Mouse (Mus musculus) frontal cortex, adult 2 months (tissue): Measurements from ENCODE around the gene Cd81. TPM values are rescaled to one million over a fixed set of nuclear protein-coding genes. Genes with fewer than 3 reads are reported as not detected.

Experiments used
- DNase-seq, 2 experiments: peaks; one replicate each; pipeline ENCODE4 v3.0.0; 2022; ENCODE audit warnings: low spot score in 1 of 2; ENCODE audit errors: extremely low spot score in 1 of 2
- polyA plus RNA-seq: library from polyadenylated mRNA; depleted of rRNA; stranded (reverse); fragments of >200 nt; gene quantifications from 2 replicates; pipeline ENCODE4 v1.2.3, GENCODE M21; 2012

Gene Cd81
- polyA plus RNA-seq, 1 experiment, result 607 TPM

DNA sequence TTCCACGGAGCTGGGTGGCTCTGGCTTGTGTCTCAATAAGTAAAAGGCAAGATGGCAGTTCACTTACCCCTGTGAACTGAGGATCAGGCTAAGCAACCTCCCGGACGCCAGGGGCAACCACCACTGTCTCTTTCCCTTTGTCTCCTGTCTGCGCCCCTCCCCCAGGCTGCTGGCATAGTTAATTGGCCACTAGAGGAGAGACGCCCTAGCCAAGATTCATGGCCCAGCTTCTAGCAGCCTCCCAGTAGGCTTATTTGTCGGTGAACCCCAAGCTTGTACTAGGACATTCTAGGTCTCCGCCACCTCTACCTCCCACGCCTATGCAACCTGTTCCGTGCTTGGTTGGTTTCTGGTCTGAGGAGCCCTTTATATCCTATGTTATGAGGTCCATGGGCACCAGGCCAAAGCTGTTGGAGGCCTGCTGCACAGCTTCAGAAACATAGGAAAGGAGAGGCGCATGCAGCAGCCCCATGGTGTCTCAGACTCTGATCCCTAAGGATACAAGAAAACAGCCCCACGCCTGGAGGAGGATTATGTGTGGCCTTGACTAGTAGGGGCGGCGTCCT, 15.9 kb downstream of the Cd81 start:
- peak in 1 of 2 experiments; percentile 38 for DNase-seq

DNA sequence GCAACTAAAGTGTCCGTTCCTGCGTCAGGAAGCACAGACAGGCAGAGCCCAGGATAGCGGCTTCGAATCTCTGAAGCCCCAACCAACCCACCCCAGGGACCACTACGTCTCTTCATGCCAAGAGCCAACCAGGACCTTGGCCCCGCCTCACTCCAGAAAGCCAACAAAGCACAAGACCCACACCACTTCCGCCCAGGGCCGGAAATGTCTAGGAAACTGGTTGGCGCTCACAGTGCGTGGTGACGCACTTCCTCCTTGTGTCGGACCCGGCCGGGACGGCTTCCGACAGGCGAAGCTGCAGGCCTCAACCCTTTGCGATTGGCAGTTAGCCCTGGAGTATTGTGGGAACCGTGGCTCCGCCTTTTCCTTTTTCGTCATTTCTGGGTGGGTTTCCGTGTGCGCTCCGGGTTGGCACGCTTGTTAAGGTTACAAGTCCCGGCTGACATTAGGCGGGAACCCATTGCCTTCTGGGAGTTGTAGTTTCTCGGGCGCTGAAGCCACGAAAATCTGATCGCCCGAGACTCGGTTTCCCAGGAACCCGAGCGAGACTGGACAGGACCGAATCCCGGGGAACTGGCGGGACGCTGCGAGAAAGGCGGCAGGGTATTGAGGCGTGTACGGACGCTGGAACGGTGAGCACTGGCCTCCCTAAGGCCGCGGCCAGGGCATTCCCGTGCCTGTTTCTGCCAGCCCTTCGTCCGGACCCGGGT, 16.5 kb downstream of the Cd81 start, which contains the start of gene Tssc4:
Gene Tssc4 (plus strand): TSS at position 368 of the 710 bp plus-strand sequence.
- DNase-seq, result peak; percentile 99

DNA sequence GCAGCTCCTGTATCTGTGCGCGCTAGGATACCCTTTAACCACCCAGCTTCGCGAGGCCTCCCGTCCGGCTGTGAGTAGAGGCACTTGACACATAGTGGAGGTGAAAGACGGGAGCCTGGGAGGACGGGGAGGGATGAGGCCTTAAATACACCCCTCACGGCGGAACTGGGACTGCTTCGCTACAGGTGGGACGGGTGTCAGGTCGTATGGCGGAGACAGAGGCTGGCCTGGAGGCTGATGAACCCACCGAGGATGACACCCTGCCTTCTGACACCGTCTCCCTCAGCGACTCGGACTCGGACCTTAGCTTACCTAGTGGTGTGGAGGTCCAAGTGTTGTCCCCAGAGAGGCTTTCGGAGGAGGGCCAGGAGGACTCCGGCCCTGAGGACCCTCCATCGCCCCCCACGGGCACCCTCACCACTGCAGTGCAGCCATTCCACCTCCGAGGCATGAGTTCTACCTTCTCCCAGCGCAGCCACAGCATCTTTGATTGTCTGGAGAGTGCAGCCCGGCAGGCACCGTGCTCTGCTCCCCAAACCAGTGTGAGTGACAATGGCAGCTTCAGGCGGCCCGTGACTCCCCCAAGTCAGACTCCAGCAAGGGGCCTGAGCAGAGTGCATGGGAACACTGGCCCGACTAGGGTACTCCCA, 17.3 kb downstream of the Cd81 start:
- DNase-seq, result no peak

DNA sequence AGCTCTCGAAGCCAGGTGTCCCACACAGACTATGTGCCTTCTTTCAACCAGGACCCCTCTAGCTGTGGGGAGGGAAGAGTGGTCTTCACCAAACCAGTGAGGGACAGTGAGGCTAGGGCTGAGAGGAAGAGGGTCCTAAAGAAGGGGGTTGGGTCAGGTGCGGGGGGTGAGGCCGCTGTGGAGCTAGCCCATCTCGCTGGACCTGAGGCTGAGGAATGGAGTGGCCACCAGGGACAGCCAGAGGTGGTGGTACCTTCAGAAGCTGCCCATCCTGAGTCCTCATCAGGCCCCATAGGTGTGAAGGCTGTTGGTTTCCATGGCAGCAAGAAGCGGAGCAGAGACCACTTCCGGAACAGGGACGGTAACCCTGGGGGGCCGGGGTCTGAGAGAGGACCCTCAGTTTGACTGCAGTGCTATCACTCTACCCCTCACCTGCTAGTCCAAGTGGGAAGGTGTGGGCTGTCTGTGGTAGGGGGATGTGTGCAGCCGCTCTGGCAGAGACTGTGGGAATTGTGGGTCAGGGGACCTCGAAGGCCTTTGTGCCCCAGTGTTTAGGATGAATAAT, 18.0 kb downstream of the Cd81 start:
- no peak for DNase-seq

DNA sequence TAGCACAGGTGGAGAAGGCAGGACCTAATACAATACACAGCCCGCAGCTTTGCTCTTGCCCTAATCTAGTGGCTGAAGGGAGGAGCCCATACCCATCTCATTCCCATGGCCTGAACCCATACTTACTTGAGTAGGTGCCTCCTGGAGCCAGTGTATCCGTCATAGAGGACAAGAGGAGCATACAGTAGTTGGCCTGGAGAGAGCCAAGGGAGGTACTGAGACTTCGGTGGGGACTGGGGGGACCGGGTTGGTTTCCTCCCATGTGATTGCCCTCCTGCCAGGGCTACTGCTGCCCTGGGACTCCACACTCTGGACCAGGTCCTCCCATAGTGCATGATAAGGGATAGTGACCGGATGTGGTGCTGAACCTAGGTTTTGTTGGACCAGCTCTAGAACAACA, 20.1 kb downstream of the Cd81 start:
- no peak for DNase-seq

DNA sequence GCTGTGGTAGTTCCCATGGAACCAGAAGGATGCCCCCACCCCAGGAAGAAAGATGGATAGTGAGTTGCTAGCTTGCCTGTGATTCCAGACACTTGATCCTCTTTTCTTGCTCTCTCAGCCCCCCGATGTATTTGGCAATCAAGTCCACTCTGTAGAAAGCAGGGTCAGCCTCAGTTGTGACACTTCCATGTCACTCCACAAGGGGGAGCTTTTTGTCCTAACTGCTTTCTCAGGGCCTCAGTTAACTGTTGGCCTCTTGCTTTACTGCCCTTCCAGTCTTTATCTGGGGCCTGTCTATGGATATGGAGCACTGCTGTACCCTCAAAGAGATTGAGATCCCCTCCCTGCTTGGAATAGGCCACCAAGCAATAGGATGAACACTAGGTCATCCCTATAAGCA, 20.5 kb downstream of the Cd81 start:
- DNase-seq, result peak in 1 of 2 experiments; percentile 56

DNA sequence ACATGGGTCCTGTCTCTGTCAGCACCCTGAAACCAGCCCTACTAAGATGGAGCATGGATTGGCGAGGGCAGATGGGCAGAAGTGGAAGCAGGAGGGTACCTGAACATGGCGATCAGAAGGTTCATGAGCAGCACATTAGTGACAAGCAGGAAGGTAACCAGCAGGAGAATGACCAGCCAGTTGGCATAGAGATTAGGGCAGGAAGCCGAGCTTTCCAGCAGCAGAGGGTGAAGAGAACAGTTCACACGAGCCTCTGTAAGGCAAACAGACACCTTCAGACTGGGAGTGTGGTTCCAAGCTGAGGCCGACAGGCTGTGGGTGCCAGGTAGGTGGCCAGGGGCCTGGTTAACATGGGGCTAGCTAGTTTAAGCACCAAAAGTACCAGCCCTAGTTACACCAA, 22.9 kb downstream of the Cd81 start:
- no peak for DNase-seq

DNA sequence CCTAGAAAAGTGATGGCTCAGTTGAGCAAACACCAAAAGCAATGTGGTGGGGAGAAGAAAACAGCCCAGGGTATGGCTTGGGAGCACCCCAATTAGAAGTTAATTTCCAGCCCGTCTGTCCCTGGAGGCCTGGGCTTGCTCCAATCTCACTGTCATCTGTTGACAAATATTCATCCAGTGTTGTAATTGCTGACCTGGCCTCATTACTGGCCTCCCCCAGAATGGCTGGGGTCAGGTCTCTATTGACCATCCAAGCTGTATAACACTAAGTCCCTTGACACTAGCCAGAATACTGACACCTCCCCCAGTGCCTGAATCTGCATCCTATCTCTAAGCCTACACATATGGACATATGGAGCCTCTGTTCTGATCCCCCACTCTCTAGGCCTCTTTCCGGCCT, 24.8 kb downstream of the Cd81 start:
- DNase-seq, result no peak

DNA sequence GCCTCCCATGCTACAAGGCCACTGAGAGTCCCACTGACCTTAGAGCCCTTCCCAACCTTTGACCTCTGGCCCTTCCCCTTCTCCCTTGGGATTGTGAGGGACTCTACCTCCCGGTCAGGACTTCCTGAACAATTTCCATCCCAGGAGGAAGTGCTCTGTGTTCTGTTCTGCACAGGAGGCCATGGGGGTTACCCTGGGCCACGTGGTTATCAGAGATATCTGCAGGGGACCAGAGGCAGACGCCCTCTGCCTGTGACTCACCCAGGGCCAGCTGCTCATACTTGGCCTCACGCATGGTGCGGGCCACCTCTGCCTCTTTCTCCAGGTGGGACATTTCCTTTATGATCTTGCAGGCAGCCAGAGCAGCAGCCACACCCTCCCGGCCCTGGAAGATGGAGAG, 29.5 kb downstream of the Cd81 start:
- DNase-seq, result no peak

DNA sequence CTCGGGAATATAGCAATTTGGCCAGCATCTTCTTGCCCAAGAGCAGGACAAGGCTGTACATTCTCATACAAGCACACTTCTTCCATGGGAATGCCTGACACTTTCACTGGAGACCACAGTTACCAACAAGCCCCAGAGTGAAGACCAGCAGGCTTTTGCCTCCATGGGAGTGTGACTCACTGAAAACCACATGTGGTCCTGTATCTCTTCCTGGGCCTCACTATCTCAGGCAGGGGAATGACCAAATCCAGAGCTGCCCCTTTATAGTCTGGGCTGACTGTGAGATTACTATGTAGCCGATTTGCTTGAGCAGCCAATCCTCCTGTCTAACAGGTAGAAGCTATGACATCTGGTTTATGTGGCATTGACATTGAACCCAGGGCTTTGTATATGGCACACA, 31.2 kb downstream of the Cd81 start:
- DNase-seq, result no peak

DNA sequence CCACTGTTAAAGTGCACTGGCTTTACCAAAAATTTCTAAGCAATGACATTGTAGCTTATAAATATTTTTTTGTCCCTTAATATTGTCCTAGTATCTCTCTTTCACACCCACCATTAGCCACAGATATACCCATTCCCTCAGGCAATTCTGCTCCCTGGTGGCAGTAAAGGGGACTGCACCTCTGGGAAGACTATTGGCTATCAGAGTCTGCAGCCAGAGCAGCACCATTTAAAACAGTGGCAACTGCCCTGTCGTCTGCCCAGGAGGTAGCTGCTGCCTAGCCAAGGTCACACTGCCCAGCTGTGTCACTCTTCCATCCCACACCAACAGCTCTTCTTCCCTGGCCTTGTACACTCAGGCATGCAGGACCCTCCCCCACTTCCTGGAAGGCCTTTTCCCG, 33.8 kb downstream of the Cd81 start:
- peak in 1 of 2 experiments; percentile 61 for DNase-seq

DNA sequence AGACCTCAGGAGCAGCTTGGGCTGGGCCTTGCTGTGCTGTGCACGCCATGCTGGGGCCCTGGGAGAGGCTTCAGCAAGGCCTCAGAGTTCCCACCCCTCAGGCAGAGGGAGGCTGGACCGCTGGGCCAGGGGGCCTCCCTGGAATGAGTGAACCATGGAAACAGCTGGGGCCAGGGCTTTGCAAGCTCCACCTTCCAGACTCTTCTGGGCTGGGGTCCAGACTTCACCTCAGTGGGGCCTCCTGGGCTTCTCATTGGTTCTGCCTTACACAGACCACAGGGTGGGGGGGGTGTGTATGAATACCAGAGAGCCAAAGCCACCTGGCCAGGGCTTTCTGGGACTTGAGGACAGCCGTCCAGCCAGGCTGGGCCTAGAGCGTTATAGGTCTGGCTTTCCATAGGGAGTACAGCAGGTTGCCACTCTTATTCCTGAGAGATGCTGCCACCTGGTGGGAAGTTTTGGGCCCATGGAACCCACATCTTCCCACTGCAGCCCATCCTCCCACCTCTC, 34.6 kb downstream of the Cd81 start:
- DNase-seq, result peak in 1 of 2 experiments; percentile 48

DNA sequence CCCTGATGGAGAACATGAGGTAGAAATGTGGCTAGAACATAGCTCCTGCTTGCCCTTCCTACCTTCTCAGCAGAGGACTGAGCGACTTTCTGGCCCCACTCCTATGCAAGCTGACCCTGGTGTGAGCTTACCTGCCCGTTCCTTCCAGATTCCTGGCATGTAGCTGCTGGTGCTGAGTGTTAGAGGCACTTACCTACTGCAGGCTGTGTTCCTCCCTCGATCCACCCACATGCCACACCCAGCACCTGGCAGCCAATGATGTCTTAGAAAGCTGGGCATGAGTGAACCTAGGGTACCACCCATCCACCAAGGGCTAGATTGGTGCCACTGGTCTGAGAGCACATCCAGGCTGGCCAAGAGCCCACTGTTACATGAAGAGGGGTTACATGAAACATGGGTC, 41.3 kb downstream of the Cd81 start:
- no peak for DNase-seq

DNA sequence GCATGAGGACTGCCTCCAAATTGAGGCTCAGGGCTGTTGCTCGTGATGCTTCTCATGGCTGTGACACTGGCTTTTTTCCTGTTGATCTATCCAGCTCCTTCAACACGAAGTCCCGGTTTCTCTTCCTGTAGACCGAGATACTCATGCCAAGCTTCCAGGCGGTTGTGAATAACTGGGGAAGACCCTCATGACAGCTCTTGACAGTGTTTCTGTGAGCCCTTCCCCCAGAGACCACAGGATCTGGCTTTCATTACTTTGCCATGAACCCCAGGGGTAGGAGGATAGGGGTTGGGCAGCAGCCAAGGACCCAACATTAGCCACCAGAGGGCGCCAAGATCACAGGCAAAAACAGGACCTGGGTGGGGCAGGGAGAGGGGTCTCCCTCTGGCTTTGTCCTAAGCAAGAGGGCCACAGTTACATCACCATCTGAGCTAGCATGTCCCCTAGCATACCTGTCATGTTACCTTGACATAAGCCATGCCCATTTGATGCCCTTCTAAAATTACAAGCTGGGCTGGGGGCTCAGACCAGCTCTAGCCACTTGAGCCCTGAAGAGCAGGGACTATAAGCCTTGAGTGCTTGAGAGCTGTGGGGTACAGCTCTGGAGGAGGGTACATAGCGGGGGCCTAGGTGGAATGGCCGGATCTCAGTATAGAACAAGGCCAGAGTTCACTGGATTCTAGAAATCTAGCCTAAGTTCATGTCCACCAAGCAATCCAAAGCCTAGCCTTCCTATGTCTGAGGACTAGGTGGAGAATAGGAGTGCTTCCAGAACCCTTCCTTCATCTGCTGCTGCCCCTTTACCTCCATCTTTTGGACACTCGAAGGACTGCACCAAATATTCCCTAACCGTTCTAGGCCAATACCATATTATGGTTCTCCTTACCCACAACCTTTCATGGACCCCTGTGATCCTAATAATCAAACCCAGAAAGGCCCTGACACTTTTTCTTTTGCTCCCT, 42.3 kb downstream of the Cd81 start, which contains the start of gene Trpm5:
Gene Trpm5 (minus strand): TSS at position 51 of the 962 bp plus-strand sequence.
- peak in 1 of 2 experiments; percentile 68 for DNase-seq

DNA sequence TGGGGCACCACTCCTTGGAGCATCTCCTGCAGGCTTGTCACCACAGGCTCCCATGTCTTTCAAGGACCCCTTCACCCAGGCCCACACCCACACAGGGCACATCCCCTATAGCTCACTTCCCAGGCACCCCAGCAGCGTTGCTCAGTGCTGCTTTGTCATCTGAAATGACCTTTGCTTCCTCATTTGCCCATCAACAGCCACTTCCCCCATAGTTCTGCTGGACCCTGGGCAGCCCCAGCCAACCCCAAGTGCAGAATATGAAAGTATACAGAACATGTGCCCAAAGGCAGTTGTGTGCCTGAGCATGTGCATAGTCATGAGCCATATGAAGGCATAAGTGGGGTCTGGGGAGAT, 43.0 kb downstream of the Cd81 start:
- DNase-seq, result no peak

DNA sequence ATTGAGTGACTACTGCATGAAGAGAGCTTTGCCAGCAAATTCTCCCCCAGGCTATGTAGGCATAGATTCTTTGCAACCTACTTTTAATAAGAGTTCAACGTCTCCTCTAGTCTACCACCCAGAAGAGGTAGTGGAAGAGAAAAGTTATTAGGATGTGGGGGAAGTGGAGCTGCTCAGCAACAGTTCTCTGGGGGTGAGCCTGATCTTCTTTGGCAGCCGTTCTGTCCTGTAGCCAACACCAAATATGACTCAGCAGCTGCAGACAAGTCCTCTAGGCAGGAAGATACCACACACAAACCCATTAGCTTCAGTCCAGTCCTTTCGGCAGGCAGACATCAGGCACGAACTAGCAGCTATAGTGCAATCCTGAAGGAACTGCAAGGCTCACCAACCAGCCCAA, 48.2 kb downstream of the Cd81 start:
- DNase-seq, result peak; percentile 8 to 46

DNA sequence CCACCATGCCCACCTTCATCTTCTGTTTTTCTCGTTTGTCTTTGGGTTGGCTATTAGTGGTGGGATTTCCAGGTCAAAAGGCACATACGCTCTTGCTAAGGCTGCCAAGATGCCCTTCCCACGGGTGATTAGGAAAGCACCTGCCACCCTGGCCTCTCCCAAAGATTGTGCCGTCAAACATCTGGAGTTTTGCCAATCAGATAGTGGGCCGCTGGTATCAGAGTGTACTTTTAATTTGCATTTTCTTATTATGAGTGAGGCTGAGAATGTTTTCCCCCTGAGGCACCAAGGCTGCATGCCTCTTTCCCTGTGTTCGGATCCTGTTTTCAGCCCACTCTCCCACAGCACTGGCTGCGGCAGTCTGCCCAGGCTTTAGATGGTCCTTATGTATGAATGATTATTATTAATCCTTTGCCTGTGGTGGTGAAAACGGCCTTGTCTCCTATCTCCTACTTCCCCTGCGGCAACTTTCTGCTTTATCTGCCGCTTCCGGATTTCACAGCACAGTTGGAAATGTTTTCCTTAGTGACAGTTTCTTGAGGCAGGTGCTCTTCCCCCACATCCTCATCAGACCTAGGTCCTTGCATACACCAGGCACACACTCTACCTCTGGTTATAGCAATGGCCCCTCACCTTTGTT, 52.8 kb downstream of the Cd81 start:
- DNase-seq, result no peak

DNA sequence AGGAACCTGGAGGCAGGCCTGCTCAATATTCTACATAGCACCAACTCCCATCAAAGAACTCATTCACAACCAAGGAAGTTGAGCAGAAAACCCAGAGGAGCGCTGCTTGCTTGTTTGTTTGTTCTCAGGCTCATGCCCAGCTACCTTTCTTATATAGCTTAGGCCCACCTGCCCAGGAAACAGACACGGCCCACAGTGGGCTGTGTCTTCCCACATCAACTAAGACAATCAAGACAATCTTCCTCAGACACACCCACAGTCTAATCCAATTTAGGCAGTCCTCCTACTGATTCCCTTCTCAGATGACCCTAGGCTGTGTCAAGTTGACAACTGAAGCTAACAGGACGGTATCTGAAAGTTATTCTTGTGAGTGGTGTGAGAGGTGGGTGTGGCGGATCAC, 53.5 kb downstream of the Cd81 start, which contains the start of gene Kcnq1:
Gene Kcnq1 (plus strand): TSS at position 301 of the 400 bp plus-strand sequence.
- DNase-seq, result no peak

DNA sequence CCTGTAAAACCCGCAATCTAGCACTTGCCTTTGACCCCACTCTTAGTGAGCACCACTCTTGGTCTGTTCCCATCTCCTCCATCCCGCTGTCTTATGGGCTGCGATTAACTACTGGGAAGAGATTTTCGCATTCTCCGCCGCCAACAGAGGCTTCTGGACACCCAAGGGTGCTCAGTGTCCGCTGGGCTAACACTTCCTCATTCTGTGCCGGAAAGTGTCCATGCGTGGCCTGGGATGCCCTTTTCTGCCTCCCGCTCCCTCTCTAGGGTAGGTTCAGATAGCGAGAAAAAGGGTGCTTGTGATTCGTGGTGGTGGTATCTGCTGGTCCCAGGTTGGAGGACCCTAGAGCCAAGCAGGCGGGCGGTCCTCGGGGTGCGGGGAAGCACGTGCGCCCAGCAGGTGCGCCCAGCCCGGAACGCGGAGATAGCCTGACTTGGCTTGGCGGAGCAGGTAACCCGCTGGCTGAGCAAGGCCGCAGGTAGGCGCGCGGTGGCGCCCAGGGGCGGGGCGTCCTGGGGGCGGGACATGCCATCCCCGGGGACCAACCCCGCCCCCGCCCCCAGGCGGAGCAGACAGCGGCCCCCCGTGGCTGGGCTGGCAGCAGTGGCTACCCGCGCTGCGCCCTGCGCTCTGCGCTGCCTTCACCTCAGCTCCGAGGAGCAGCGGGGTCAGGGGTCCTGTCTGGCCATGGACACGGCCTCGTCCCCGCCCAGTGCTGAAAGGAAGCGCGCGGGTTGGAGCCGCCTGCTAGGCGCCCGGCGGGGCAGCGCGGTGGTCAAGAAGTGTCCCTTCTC, 54.3 kb downstream of the Cd81 start:
- DNase-seq, result no peak
